Mouse (Mus musculus): ENCODE data around the gene Rbm6. TPM values are rescaled to one million over a fixed set of nuclear protein-coding genes. Genes with fewer than 3 reads are reported as not detected.

The Rbm6 gene
- polyA plus RNA-seq, 1 experiment from 2014 or later = 87.1 TPM

DNA sequence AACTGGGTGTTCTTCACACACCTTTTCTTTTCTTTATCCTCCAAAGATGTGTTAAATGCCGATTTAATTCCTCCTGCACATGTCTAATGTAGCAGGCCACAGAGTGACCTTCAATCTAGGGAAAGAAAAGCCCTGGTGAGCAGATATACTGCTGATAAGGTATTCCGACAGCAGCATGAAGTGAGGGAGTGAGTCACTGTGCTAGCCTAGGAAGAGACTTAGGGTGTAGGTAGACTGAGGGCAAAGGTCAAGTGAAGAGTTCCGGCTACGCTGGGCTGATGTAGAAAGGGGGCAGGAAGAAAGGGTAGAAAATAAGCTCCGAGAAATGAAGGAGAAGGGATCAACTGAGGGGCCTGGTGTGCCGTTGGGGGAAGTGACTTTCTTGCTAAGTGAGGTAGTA lies 17.2 kb upstream of the Rbm6 start:
- Histone ChIP-seq H3K4me1 (ENCODE audit: control insufficient read depth, insufficient read depth, low read length) (peaks cover 5% of the 10 kb centered on the region; the same call in 1 of the 2 replicates), H3K27ac (ENCODE audit: low read depth, low read length) (no peak overlapping the region), H3K4me2 (ENCODE audit: low read depth, low read length) (no peak overlapping the region), H3K27me3 (ENCODE audit: control insufficient read depth, insufficient read depth, low read length) (0 out of 2 replicates have a peak, but pooled peaks cover 3% of the 10 kb centered on the region), H3K9me3 (ENCODE audit: control insufficient read depth, low read length) (no peaks in the 10 kb centered on the region), H3K36me3 (ENCODE audit: control insufficient read depth, insufficient read depth, low read length) (no peaks in the 10 kb centered on the region), H3K4me3 (ENCODE audit: low read depth, low read length) (no peak overlapping the region), H3K9ac (replicated peaks; ENCODE audit: low read depth, low read length) (no peak overlapping the region)
- no peak for ATAC-seq (ENCODE audit: low read depth)
- WGBS = 88% methylated on average over 6 of the region's 6 CpGs

DNA sequence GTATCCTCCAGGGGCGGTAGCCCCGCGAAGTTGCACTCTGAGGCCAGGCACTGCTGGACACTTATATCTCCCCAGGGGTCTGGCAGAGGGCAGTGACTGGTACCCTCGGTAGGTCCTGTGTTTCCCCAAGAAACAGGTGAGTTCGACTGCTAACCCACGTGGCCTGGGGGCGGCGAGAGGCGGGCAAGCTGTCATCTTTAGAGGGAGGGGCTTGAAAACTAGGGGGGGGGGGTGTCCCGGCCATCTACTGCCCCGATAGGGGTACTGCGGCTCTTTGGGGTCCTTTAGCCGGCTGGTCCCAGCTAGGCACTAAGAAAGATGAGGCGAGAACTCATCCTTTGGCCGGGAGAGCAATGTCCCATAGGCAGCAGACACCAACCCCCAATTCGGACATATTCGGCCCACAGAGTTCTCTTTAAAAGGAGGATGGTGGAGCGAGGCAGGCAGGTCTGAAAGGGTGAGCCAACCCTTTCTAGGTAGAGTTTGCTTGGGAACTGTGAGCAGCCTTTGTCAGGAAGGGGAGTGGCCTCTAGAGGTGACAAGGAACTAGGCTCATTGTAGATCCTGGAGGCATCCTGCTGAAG lies 15.3 kb upstream of the Rbm6 start:
- no peaks in the 10 kb centered on the region for H3K36me3 ChIP-seq (ENCODE audit: control insufficient read depth, insufficient read depth, low read length)
- H3K27ac ChIP-seq (ENCODE audit: low read depth, low read length) = peak overlapping the region; percentile 70
- under 1% methylated on average over 17 of the region's 18 CpGs for WGBS
- H3K9me3 ChIP-seq (ENCODE audit: control insufficient read depth, low read length) = no peaks in the 10 kb centered on the region
- peak overlapping the region; percentile 64 for H3K4me2 ChIP-seq (ENCODE audit: low read depth, low read length)
- H3K4me3 ChIP-seq (ENCODE audit: low read depth, low read length) = peak overlapping the region; percentile 84
- H3K4me1 ChIP-seq (ENCODE audit: control insufficient read depth, insufficient read depth, low read length) = peaks cover 5% of the 10 kb centered on the region; the same call in 1 of the 2 replicates
- H3K27me3 ChIP-seq (ENCODE audit: control insufficient read depth, insufficient read depth, low read length) = 0 out of 2 replicates have a peak, but pooled peaks cover 3% of the 10 kb centered on the region
- peak overlapping the region; percentile 74 for H3K9ac ChIP-seq (replicated peaks; ENCODE audit: low read depth, low read length)
- ATAC-seq (ENCODE audit: low read depth) = peak; percentile 76

DNA sequence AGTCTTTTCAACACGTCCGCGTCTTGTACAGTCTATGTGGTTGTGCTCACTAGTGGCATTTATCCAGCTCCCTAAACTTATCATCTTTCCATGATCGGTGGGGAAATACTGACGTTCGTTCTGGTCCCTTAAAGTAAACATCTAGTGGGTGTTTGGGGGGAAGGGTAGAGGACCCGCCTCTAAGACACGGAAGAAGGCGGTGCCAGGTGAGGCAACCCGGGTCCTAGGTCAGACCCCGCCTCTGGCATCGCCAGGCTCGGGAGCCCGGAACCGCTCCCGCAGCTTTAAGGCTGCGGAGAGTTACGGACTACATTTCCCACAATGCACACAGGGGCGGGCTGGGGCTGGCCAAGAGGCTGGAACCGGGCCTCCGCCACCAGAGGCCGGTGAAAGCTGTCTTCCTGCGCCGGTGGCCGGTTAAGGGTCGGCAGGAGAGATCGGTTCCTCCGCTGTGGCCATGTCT lies 14.8 kb upstream of the Rbm6 start, which contains the start of gene Mon1a:
Mon1a (plus strand) TSS at position 348 of the 463 bp plus-strand sequence.
- H3K4me3 ChIP-seq (ENCODE audit: low read depth, low read length) = peak within 1 kb of the TSS; percentile 84

DNA sequence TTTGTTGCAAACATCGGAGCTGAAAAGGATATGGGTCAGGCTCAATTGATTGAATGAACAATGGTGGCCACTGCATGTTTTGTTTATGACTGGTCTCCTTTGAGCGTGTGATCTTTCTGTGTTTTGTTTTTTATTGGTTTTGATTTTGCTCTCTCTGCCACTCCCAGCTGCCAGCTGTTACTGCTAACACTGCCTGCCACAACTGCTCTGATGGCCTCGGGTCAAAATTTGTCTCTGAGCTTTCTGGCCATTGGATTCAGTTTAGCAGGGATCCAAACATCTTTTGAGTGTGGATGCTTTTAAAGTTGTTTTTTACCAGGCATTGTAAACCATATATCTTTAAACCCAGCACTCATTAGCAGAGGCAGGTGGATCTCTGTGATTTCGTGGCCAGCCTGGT lies 7.4 kb upstream of the Rbm6 start:
- ATAC-seq (ENCODE audit: low read depth) = no peak
- WGBS = 65% methylated on average over 4 of the region's 4 CpGs
- Histone ChIP-seq H3K9ac (replicated peaks; ENCODE audit: low read depth, low read length) (no peak overlapping the region), H3K4me1 (ENCODE audit: control insufficient read depth, insufficient read depth, low read length) (no peaks in the 10 kb centered on the region), H3K27me3 (ENCODE audit: control insufficient read depth, insufficient read depth, low read length) (no peaks in the 10 kb centered on the region), H3K4me2 (ENCODE audit: low read depth, low read length) (no peak overlapping the region), H3K36me3 (ENCODE audit: control insufficient read depth, insufficient read depth, low read length) (no peaks in the 10 kb centered on the region), H3K4me3 (ENCODE audit: low read depth, low read length) (no peak overlapping the region), H3K9me3 (ENCODE audit: control insufficient read depth, low read length) (no peaks in the 10 kb centered on the region), H3K27ac (ENCODE audit: low read depth, low read length) (no peak overlapping the region)

More for the DNA sequence above, 14.8 kb upstream of the Rbm6 start, which contains the start of gene Mon1a:
- peaks cover 5% of the 10 kb centered on the region; the same call in 1 of the 2 replicates for H3K4me1 ChIP-seq (ENCODE audit: control insufficient read depth, insufficient read depth, low read length)
- no peaks in the 10 kb centered on the region for H3K9me3 ChIP-seq (ENCODE audit: control insufficient read depth, low read length)
- H3K9ac ChIP-seq (replicated peaks; ENCODE audit: low read depth, low read length) = peak within 1 kb of the TSS; percentile 74
- ATAC-seq (ENCODE audit: low read depth) = peak; percentile 96
- H3K27me3 ChIP-seq (ENCODE audit: control insufficient read depth, insufficient read depth, low read length) = 0 out of 2 replicates have a peak, but pooled peaks cover 3% of the 10 kb centered on the region
- H3K36me3 ChIP-seq (ENCODE audit: control insufficient read depth, insufficient read depth, low read length) = no peaks in the 10 kb centered on the region
- H3K27ac ChIP-seq (ENCODE audit: low read depth, low read length) = peak within 1 kb of the TSS; percentile 70
- peak within 1 kb of the TSS; percentile 64 for H3K4me2 ChIP-seq (ENCODE audit: low read depth, low read length)
- under 1% methylated on average over 28 of the region's 28 CpGs for WGBS

DNA sequence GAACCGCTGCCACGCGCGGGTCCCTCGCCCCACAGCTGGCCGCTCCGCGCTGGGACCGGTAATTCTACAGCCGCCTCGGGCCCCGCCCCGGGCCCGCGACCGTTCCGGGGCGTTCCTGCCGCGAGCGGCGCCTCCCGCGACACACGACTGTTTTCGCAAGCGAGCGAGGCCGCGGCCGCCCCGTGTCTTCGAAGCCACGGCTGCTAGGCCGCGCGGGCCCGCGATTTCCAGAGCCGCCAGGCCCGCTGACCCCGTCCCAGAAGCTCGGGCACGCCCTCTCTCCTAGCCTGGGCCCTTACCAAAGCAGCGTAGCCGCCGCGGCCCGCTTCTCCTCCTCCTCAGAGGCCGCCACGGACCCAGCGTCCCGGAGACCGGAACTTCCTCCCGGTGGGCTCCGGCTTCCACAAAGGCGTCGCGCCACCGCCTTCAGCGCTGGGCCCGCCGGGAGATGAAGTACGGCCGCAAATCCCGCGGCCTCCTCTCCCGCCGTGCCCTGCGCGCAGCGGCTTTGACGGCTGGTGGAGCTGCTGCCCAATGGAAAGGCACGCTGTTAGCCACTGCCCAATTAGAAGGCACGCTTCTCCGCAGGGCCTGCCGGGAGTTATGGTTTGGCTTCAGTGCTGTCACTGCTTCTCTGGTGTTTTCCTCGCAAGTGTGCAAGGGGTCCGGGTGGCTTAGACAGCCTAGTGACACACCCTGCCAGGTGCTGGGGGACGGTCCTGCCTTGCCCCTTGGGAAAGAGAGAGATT lies 513 bp downstream of the Rbm6 start:
- Histone ChIP-seq H3K4me1 (ENCODE audit: control insufficient read depth, insufficient read depth, low read length) (peaks cover 13% of the 10 kb centered on the region), H3K36me3 (ENCODE audit: control insufficient read depth, insufficient read depth, low read length) (no peaks in the 10 kb centered on the region), H3K4me3 (ENCODE audit: low read depth, low read length) (peak overlapping the region; percentile 99), H3K9ac (replicated peaks; ENCODE audit: low read depth, low read length) (peak overlapping the region; percentile 94), H3K27me3 (ENCODE audit: control insufficient read depth, insufficient read depth, low read length) (no peaks in the 10 kb centered on the region), H3K4me2 (ENCODE audit: low read depth, low read length) (peak overlapping the region; percentile 84), H3K9me3 (ENCODE audit: control insufficient read depth, low read length) (no peaks in the 10 kb centered on the region), H3K27ac (ENCODE audit: low read depth, low read length) (peak overlapping the region; percentile 87)
- WGBS = under 1% methylated on average over 79 of the region's 80 CpGs
- ATAC-seq (ENCODE audit: low read depth) = peak; percentile 100

DNA sequence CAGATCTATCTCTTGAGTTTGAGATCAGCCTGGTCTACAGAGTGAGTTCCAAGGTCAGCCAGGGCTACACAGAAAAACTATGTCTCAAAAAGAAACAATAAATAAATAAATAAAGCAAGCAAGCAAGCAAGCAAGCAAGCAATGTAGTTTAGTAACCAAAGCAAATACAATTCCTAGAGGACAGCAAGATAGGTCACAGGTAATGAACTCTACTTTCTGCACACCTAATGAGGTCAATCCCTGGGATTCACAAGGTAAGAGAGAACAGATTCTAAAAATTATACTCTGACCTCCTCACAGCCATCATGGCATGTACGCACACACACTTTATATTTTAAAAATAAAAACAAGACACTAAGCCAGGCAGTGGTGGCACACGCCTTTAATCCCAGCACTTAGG lies 7.0 kb downstream of the Rbm6 start:
- WGBS = 99% methylated on average over 2 of the region's 2 CpGs
- ATAC-seq (ENCODE audit: low read depth) = no peak
- no peaks in the 10 kb centered on the region for H3K36me3 ChIP-seq (ENCODE audit: control insufficient read depth, insufficient read depth, low read length)

DNA sequence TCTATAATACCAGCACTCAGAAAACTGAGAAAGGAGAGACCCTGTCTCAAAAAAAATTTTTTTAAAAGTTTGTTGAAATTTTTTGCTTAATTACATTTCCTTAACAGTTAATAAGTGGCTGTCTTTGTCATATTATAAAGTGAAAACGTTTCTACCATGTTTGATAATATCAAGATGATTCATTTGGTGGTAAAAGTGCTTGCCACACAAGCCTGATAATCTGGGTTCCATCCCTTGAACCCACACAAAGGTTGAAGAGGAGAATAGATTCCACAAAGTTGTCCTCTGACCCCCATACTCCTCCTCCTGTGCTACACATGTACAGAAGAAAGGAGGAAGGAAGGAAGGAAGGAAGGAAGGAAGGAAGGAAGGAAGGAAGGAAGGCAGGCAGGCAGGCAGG lies 8.5 kb downstream of the Rbm6 start:
- H3K9me3 ChIP-seq (ENCODE audit: control insufficient read depth, low read length) = no peaks in the 10 kb centered on the region
- no peak for ATAC-seq (ENCODE audit: low read depth)

More for the DNA sequence above, 7.0 kb downstream of the Rbm6 start:
- H3K9ac ChIP-seq (replicated peaks; ENCODE audit: low read depth, low read length) = no peak overlapping the region
- no peak overlapping the region for H3K4me2 ChIP-seq (ENCODE audit: low read depth, low read length)
- H3K4me3 ChIP-seq (ENCODE audit: low read depth, low read length) = no peak overlapping the region
- H3K27ac ChIP-seq (ENCODE audit: low read depth, low read length) = no peak overlapping the region
- no peaks in the 10 kb centered on the region for H3K9me3 ChIP-seq (ENCODE audit: control insufficient read depth, low read length)
- H3K27me3 ChIP-seq (ENCODE audit: control insufficient read depth, insufficient read depth, low read length) = no peaks in the 10 kb centered on the region
- H3K4me1 ChIP-seq (ENCODE audit: control insufficient read depth, insufficient read depth, low read length) = peaks cover 5% of the 10 kb centered on the region

DNA sequence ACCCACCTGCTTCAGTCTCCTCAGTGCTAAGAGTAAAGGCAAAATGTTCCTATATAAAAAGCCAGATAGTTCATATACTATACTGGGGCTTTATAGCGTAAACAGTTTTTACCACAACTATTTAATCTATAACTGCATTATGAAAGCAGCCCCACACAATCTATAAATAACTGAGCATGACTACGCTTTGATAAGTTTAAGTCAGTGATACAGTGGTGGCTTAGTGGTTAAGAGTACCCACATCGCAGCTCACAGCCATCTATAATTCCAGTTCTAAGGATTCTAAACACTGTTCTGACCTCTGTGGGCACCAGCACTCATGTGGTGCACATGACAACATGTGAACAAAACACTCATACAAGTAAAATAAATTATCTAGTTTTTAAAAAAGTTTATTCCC lies 14.7 kb downstream of the Rbm6 start:
- H3K27me3 ChIP-seq (ENCODE audit: control insufficient read depth, insufficient read depth, low read length) = no peaks in the 10 kb centered on the region
- ATAC-seq (ENCODE audit: low read depth) = no peak

More for the DNA sequence above, 8.5 kb downstream of the Rbm6 start:
- Histone ChIP-seq H3K9ac (replicated peaks; ENCODE audit: low read depth, low read length) (no peak overlapping the region), H3K27me3 (ENCODE audit: control insufficient read depth, insufficient read depth, low read length) (no peaks in the 10 kb centered on the region), H3K27ac (ENCODE audit: low read depth, low read length) (no peak overlapping the region), H3K36me3 (ENCODE audit: control insufficient read depth, insufficient read depth, low read length) (no peaks in the 10 kb centered on the region), H3K4me3 (ENCODE audit: low read depth, low read length) (no peak overlapping the region), H3K4me1 (ENCODE audit: control insufficient read depth, insufficient read depth, low read length) (peaks cover 2% of the 10 kb centered on the region; the same call in 1 of the 2 replicates), H3K4me2 (ENCODE audit: low read depth, low read length) (no peak overlapping the region)
- 72% methylated on average over 1 of the region's 1 CpGs for WGBS

DNA sequence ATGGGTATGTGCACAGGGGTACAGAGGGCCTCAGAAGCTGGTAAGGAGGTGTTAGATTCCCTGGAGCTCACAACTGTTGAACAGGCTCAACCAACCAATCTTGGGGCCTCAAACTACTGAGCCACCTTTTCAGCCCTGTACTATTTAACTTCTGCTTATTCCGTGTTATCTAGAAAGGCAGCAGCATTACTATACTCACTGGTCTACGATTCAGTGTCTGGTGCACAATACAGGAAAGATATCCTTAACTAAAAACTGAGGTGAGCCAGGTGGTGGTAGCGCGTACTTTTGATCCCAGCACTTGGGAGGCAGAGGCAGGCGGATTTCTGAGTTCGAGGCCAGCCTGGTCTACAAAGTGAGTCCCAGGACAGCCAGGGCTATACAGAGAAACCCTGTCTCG lies 24.1 kb downstream of the Rbm6 start:
- no peak overlapping the region for H3K4me3 ChIP-seq (ENCODE audit: low read depth, low read length)
- H3K4me2 ChIP-seq (ENCODE audit: low read depth, low read length) = no peak overlapping the region
- H3K36me3 ChIP-seq (ENCODE audit: control insufficient read depth, insufficient read depth, low read length) = peaks cover 14% of the 10 kb centered on the region; the same call in 1 of the 2 replicates
- no peak for ATAC-seq (ENCODE audit: low read depth)
- no peaks in the 10 kb centered on the region for H3K9me3 ChIP-seq (ENCODE audit: control insufficient read depth, low read length)
- H3K27ac ChIP-seq (ENCODE audit: low read depth, low read length) = no peak overlapping the region
- no peaks in the 10 kb centered on the region for H3K4me1 ChIP-seq (ENCODE audit: control insufficient read depth, insufficient read depth, low read length)
- WGBS = 93% methylated on average over 7 of the region's 7 CpGs
- no peak overlapping the region for H3K9ac ChIP-seq (replicated peaks; ENCODE audit: low read depth, low read length)
- H3K27me3 ChIP-seq (ENCODE audit: control insufficient read depth, insufficient read depth, low read length) = no peaks in the 10 kb centered on the region

More for the DNA sequence above, 14.7 kb downstream of the Rbm6 start:
- H3K9me3 ChIP-seq (ENCODE audit: control insufficient read depth, low read length) = no peaks in the 10 kb centered on the region
- no peak overlapping the region for H3K27ac ChIP-seq (ENCODE audit: low read depth, low read length)
- H3K4me3 ChIP-seq (ENCODE audit: low read depth, low read length) = no peak overlapping the region
- 98% methylated on average over 3 of the region's 3 CpGs for WGBS
- no peaks in the 10 kb centered on the region for H3K4me1 ChIP-seq (ENCODE audit: control insufficient read depth, insufficient read depth, low read length)
- no peak overlapping the region for H3K9ac ChIP-seq (replicated peaks; ENCODE audit: low read depth, low read length)
- H3K36me3 ChIP-seq (ENCODE audit: control insufficient read depth, insufficient read depth, low read length) = peaks cover 7% of the 10 kb centered on the region; the same call in 1 of the 2 replicates
- no peak overlapping the region for H3K4me2 ChIP-seq (ENCODE audit: low read depth, low read length)

Measured in neural tube, embryonic 14.5 days (tissue).